ENCODE assay signal across 10 mouse cellular contexts in the genomic region with DNA sequence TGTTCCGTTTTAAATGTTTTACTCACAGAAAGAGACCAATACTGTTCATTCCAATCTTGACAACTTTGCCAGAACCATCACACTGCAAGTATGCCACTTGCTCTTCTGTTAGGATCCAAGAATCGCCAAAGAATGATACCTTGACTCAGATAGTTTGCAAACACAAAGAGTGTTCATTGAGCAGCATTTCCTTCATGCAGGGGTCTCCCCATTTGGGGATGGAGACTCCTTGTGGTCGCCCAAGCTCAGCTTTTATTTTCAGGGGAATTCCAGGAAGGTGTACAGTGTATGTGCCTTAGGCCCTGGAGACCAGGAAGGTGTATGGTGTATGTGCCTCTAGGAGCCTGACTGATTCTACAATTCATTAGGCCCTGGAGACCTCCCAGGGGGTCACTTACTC. TPM values are rescaled to one million over a fixed set of nuclear protein-coding genes. Genes with fewer than 3 reads are reported as not detected.
A peak's percentile ranks its signal among the peaks of the same experiment; 100 is the strongest.
DNase-seq lines count a peak whose midpoint lies in the region; ATAC-seq and TF ChIP-seq lines count a peak whose summit lies in the region.
"Had no signal": no experiment of that assay in that cellular context is flagged by ENCODE, and none has a peak within 500 bp of the region (broad histone marks: within the 10 kb centered on the region; RNA-seq: fewer than 3 reads in every experiment).

No protein-coding gene starts in this region.

- WGBS in heart, embryonic 12.5 days = 40% methylated on average over 3 of the region's 3 CpGs
- WGBS in hindbrain, embryonic 11.5 days = 50% methylated on average over 3 of the region's 3 CpGs
- 44% methylated on average over 3 of the region's 3 CpGs for WGBS in midbrain, embryonic 12.5 days

- peaks cover 27% of the 10 kb centered on the region for H3K36me3 ChIP-seq in heart, embryonic 12.5 days
- peaks cover 13% of the 10 kb centered on the region; the same call in 1 of the 2 replicates for H3K36me3 ChIP-seq in ES-E14 (ENCODE audit: control insufficient read depth, insufficient read depth, low read length, poor library complexity, severe bottlenecking)
- no peaks in the 10 kb centered on the region for H3K36me3 ChIP-seq in hindbrain, embryonic 11.5 days (ENCODE audit: control insufficient read depth, insufficient read depth, low read length)
- peaks cover 27% of the 10 kb centered on the region for H3K36me3 ChIP-seq in midbrain, embryonic 12.5 days

- H3K9ac ChIP-seq in heart, embryonic 12.5 days = peak overlapping the region; percentile 86
- H3K9ac ChIP-seq in ES-E14 (ENCODE audit: insufficient read depth, low read depth, low read length, poor library complexity, severe bottlenecking) = no peak overlapping the region
- H3K9ac ChIP-seq in hindbrain, embryonic 11.5 days (ENCODE audit: low read depth, low read length) = peak overlapping the region; percentile 87; the same call in 1 of the 2 replicates
- peak overlapping the region; percentile 89 for H3K9ac ChIP-seq in midbrain, embryonic 12.5 days (replicated peaks)

- H3K27ac ChIP-seq in heart, embryonic 12.5 days (ENCODE audit: poor library complexity, severe bottlenecking) = no peak overlapping the region
- H3K27ac ChIP-seq in ES-E14 (ENCODE audit: insufficient read depth, low read depth, low read length, poor library complexity, severe bottlenecking) = no peak overlapping the region
- H3K27ac ChIP-seq in hindbrain, embryonic 11.5 days (ENCODE audit: low read depth, low read length) = no peak overlapping the region
- no peak overlapping the region for H3K27ac ChIP-seq in midbrain, embryonic 12.5 days (replicated peaks)

- no peak for ATAC-seq in heart, embryonic 12.5 days (ENCODE audit: insufficient number of reproducible peaks, low FRiP score)
- no peak for ATAC-seq in hindbrain, embryonic 11.5 days (ENCODE audit: low FRiP score)
- 0 out of 2 replicates have a peak, but pooled peaks have one; percentile 10 for ATAC-seq in midbrain, embryonic 12.5 days (ENCODE audit: low FRiP score, low read depth)
- ATAC-seq in monocyte, adult 5-6 weeks (replicated peaks; ENCODE audit: insufficient number of reproducible peaks, low FRiP score, low TSS enrichment, poor library complexity, severe bottlenecking) = no peak

- peak overlapping the region; percentile 75 for H3K4me2 ChIP-seq in heart, embryonic 12.5 days
- peak overlapping the region; percentile 71 for H3K4me2 ChIP-seq in hindbrain, embryonic 11.5 days (replicated peaks; ENCODE audit: low read depth, low read length)
- peak overlapping the region; percentile 78 for H3K4me2 ChIP-seq in midbrain, embryonic 12.5 days (replicated peaks)

- H3K27me3 ChIP-seq in heart, embryonic 12.5 days (replicated peaks) = no peaks in the 10 kb centered on the region
- H3K27me3 ChIP-seq in hindbrain, embryonic 11.5 days (ENCODE audit: control insufficient read depth, insufficient read depth, low read length) = no peaks in the 10 kb centered on the region
- H3K27me3 ChIP-seq in midbrain, embryonic 12.5 days = no peaks in the 10 kb centered on the region

- H3K4me3 ChIP-seq in heart, embryonic 12.5 days = peak overlapping the region; percentile 74
- peak overlapping the region; percentile 81 to 87 for H3K4me3 ChIP-seq in ES-E14 (ENCODE audit: insufficient read depth in 1 of 2, low read depth in 1 of 2, low read length in 2 of 2, poor library complexity in 1 of 2, severe bottlenecking in 1 of 2)
- H3K4me3 ChIP-seq in hindbrain, embryonic 11.5 days (ENCODE audit: low read depth, low read length) = peak overlapping the region; percentile 85
- peak overlapping the region; percentile 85 for H3K4me3 ChIP-seq in midbrain, embryonic 12.5 days

- in situ Hi-C loops in ES-E14 (cut with MboI; ENCODE audit: low sequenced_read_pairs in 2 of 2, unreplicated experiment in 2 of 2) = no loop called here

- peaks cover 8% of the 10 kb centered on the region for H3K4me1 ChIP-seq in heart, embryonic 12.5 days (replicated peaks)
- H3K4me1 ChIP-seq in ES-E14 (ENCODE audit: control insufficient read depth in 2 of 2, insufficient read depth in 2 of 2, low read length in 2 of 2, poor library complexity in 1 of 2) = no peaks in the 10 kb centered on the region
- H3K4me1 ChIP-seq in hindbrain, embryonic 11.5 days (replicated peaks; ENCODE audit: control insufficient read depth, insufficient read depth, low read length) = no peaks in the 10 kb centered on the region
- peaks cover 10% of the 10 kb centered on the region for H3K4me1 ChIP-seq in midbrain, embryonic 12.5 days

- intact Hi-C loops in heart, postnatal 25 days (cut with DNase I) = no loop called here
- intact Hi-C loops in left cerebral cortex, postnatal 25 days (cut with DNase I) = no loop called here

- no peak for DNase-seq in heart, postnatal 25 days (ENCODE audit: low spot score)
- no peak for DNase-seq in ES-E14 (ENCODE audit: low read depth, low spot score)
- peak; percentile 8 for DNase-seq in hindbrain, embryonic 11.5 days (ENCODE audit: low spot score)
- no peak for DNase-seq in ovary, postnatal 14 days (ENCODE audit: low spot score)
- DNase-seq in left cerebral cortex, postnatal 25 days (ENCODE audit: low spot score in 2 of 2) = no peak

- H3K9me3 ChIP-seq in heart, embryonic 12.5 days (replicated peaks) = no peaks in the 10 kb centered on the region
- H3K9me3 ChIP-seq in ES-E14 (ENCODE audit: control insufficient read depth, insufficient read depth, low read depth, low read length) = no peaks in the 10 kb centered on the region
- no peaks in the 10 kb centered on the region for H3K9me3 ChIP-seq in hindbrain, embryonic 11.5 days (ENCODE audit: control insufficient read depth, low read length)
- no peaks in the 10 kb centered on the region for H3K9me3 ChIP-seq in midbrain, embryonic 12.5 days

TF ChIP-seq in ES-E14, 5 proteins besides CTCF, POLR2A, EP300 and RAD21:
- TF ChIP-seq MAFK (IDR thresholded peaks at IDR 0.05; ENCODE audit: insufficient read depth, low read depth, low read length) (no peak), HCFC1 (IDR thresholded peaks at IDR 0.05; ENCODE audit: borderline replicate concordance, insufficient read depth, low read length) (no peak), ZNF384 (IDR thresholded peaks at IDR 0.05; ENCODE audit: low read depth, low read length) (no peak), ZC3H11A (IDR thresholded peaks at IDR 0.05; ENCODE audit: borderline replicate concordance, low read depth, low read length) (no peak), CHD2 (IDR thresholded peaks at IDR 0.05; ENCODE audit: low read depth, low read length) (no peak)

RNA-seq across cellular contexts. Expression of a gene that starts 0.8 kb away (rescaled TPM):
- 24.6 and 29.8 TPM in 2 replicates for polyA plus RNA-seq in heart, embryonic 12.5 days (2016; fragmentation: Nextera tagmentation; extraction: Ambion mirVana)
- total RNA-seq in heart, postnatal 25 days (2021) = 1 to 10 TPM; 4.5 TPM
- total RNA-seq in ES-E14 (2012; rRNA removed) = 17.6 and 26.5 TPM in 2 replicates
- 34.9 and 36.4 TPM in 2 replicates for polyA plus RNA-seq in hindbrain, embryonic 11.5 days (2014; fragmentation: Nextera tagmentation; extraction: Ambion mirVana)
- polyA plus RNA-seq in midbrain, embryonic 12.5 days (2016; fragmentation: Nextera tagmentation; extraction: Ambion mirVana) = 33.6 and 36.4 TPM in 2 replicates
- total RNA-seq in monocyte, adult 5-6 weeks (2017) = 13.8 to 17.7 TPM (median 14.6 TPM) in 3 replicates
- 10 to 100 TPM in 1 of 2 experiments, 1 to 10 TPM in 1; 9.9 to 13.7 TPM for total RNA-seq in left cerebral cortex, postnatal 25 days (2021)

RNA-seq across cellular contexts. Expression of a gene that starts 25.3 kb away (rescaled TPM):
- polyA plus RNA-seq in heart, embryonic 12.5 days (2016; fragmentation: Nextera tagmentation; extraction: Ambion mirVana) = not detected in 2 replicates
- not detected for total RNA-seq in heart, postnatal 25 days (2021)
- total RNA-seq in ES-E14 (2012; rRNA removed) = 0.67 TPM in 1 of 2 replicates, not detected in the other
- not detected in 2 replicates for polyA plus RNA-seq in hindbrain, embryonic 11.5 days (2014; fragmentation: Nextera tagmentation; extraction: Ambion mirVana)
- polyA plus RNA-seq in midbrain, embryonic 12.5 days (2016; fragmentation: Nextera tagmentation; extraction: Ambion mirVana) = not detected in 2 replicates
- not detected in 3 replicates for total RNA-seq in monocyte, adult 5-6 weeks (2017)
- total RNA-seq in left cerebral cortex, postnatal 25 days (2021) = not detected
- total RNA-seq: gastrocnemius, postnatal 4 days had no signal
- polyA plus RNA-seq: Patski had no signal

RNA-seq across cellular contexts. Expression of a gene that starts 48.7 kb away (rescaled TPM):
- polyA plus RNA-seq in heart, embryonic 12.5 days (2016; fragmentation: Nextera tagmentation; extraction: Ambion mirVana) = not detected in 2 replicates
- total RNA-seq in heart, postnatal 25 days (2021) = not detected
- 0.11 TPM in 1 of 2 replicates, not detected in the other for total RNA-seq in ES-E14 (2012; rRNA removed)
- not detected in 2 replicates for polyA plus RNA-seq in hindbrain, embryonic 11.5 days (2014; fragmentation: Nextera tagmentation; extraction: Ambion mirVana)
- not detected in 2 replicates for polyA plus RNA-seq in midbrain, embryonic 12.5 days (2016; fragmentation: Nextera tagmentation; extraction: Ambion mirVana)
- not detected in 3 replicates for total RNA-seq in monocyte, adult 5-6 weeks (2017)
- not detected for total RNA-seq in left cerebral cortex, postnatal 25 days (2021)
- total RNA-seq: gastrocnemius, postnatal 4 days had no signal
- polyA plus RNA-seq: Patski had no signal
